Mouse (Mus musculus) erythroid progenitor cell, adult 5-6 weeks (primary cell): ENCODE data around the gene Ppif. TPM values are rescaled to one million over a fixed set of nuclear protein-coding genes. Genes with fewer than 3 reads are reported as not detected.

Source experiments
- total RNA-seq, 2 experiments: library from RNA; stranded (forward) in 1 of 2; stranded (reverse) in 1 of 2; fragments of 150-400 nt in 1 of 2; fragments of 186-747, 209-891 nt in 1 of 2; gene quantifications; 2 replicates each; pipeline versions ENCODE4 v1.2.3 to v1.2.4; 2015 to 2017; ENCODE audit warnings: low replicate concordance in 2 of 2

Gene Ppif
- total RNA-seq, 2 experiments from 2014 or later, result 0.91 to 4.2 TPM

Other genes starting within 250 kb of the Ppif start
- 20.9 and 36.0 TPM in 2 replicates for gene Zmiz1, start 235.0 kb upstream of the Ppif start, total RNA-seq (2015; ENCODE audit: low replicate concordance)
- gene Zmiz1, start 235.0 kb upstream of the Ppif start, total RNA-seq (2017; ENCODE audit: low replicate concordance), result 4.0 and 4.6 TPM in 2 replicates
- gene Zcchc24, start 74.9 kb downstream of the Ppif start, total RNA-seq (2015; ENCODE audit: low replicate concordance), result 2.5 and 2.9 TPM in 2 replicates
- gene Zcchc24, start 74.9 kb downstream of the Ppif start, total RNA-seq (2017; ENCODE audit: low replicate concordance), result 0.61 and 1.3 TPM in 2 replicates
- 12.3 and 26.0 TPM in 2 replicates for gene Anxa11, start 148.0 kb downstream of the Ppif start, total RNA-seq (2015; ENCODE audit: low replicate concordance)
- gene Anxa11, start 148.0 kb downstream of the Ppif start, total RNA-seq (2017; ENCODE audit: low replicate concordance), result 2.1 and 5.1 TPM in 2 replicates
- not detected in 2 replicates for gene Plac9a, start 208.9 kb downstream of the Ppif start, total RNA-seq (2015; ENCODE audit: low replicate concordance)
- gene Plac9a, start 208.9 kb downstream of the Ppif start, total RNA-seq (2017; ENCODE audit: low replicate concordance), result not detected in 2 replicates
- gene Tmem254a, start 233.5 kb downstream of the Ppif start, total RNA-seq (2015; ENCODE audit: low replicate concordance), result 2.9 and 11.3 TPM in 2 replicates
- not detected in 2 replicates for gene Tmem254a, start 233.5 kb downstream of the Ppif start, total RNA-seq (2017; ENCODE audit: low replicate concordance)
- not detected in 2 replicates for gene Cphx1, start 244.2 kb downstream of the Ppif start, total RNA-seq (2015; ENCODE audit: low replicate concordance)
- not detected in 2 replicates for gene Cphx1, start 244.2 kb downstream of the Ppif start, total RNA-seq (2017; ENCODE audit: low replicate concordance)